Mouse (Mus musculus) megakaryocyte, embryonic 14.5 days (primary cell): ENCODE results near the gene Clip2. TPM values are rescaled to one million over a fixed set of nuclear protein-coding genes. Genes with fewer than 3 reads are reported as not detected.

Experiments
- H3K27me3 ChIP-seq: replicated peaks from 2 replicates; pipeline ENCODE3; 2012; ENCODE audit warnings: inconsistent platforms
- H3K36me3 ChIP-seq: replicated peaks from 2 replicates; pipeline ENCODE3; 2012; ENCODE audit warnings: low read length, inconsistent platforms, mixed read lengths
- H3K4me1 ChIP-seq: 2 replicates; pipeline ENCODE4 v1.6.1; 2012; ENCODE audit warnings: inconsistent platforms
- H3K4me3 ChIP-seq: replicated peaks from 2 replicates; pipeline ENCODE3; 2012; ENCODE audit warnings: moderate library complexity, mild to moderate bottlenecking, inconsistent platforms
- H3K9me3 ChIP-seq: 2 replicates; pipeline ENCODE4 v1.6.1; 2012; ENCODE audit warnings: inconsistent platforms
- FLI1 ChIP-seq: IDR thresholded peaks from 2 replicates; pipeline ENCODE4 v1.6.1; 2012; ENCODE audit warnings: low read length, inconsistent platforms, mixed read lengths
- GATA1 ChIP-seq: IDR thresholded peaks from 3 replicates; pipeline ENCODE4 v1.6.1; 2012; ENCODE audit warnings: mixed read lengths, low read length, inconsistent platforms, borderline replicate concordance
- polyA plus RNA-seq: library from polyadenylated mRNA; stranded (reverse); fragments of >175 nt; gene quantifications from 2 replicates; pipeline ENCODE4 v1.2.3, GENCODE M21; 2012; ENCODE audit warnings: low replicate concordance; ENCODE audit not compliant: insufficient read depth

Clip2 gene
- polyA plus RNA-seq, 1 experiment = 32.0 TPM

DNA sequence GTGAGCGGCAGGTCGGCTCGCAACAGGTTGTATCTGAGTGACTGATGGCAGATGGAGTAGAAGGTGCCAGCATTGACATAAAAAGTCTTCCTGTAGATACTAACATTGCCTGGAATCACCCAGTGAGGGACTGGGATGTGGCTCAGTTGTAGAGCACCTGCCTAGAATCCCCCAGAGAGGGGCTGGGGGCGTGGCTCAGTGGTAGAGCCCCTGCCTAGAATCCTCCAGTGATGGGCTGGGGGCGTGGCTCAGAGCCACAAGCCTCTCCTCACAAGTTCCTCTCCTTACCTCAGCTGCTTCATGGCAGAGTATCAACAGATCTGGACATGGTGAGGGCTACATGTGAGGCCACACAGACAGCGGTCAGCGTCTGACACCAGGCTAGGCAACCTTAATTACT is 112.8 kb downstream of the Clip2 start:
- peaks cover 14% of the 10 kb centered on the region for H3K36me3 ChIP-seq
- H3K27me3 ChIP-seq = peaks cover 8% of the 10 kb centered on the region
- TF ChIP-seq GATA1 (no peak), FLI1 (no peak)
- no peak overlapping the region for H3K4me3 ChIP-seq
- peaks cover 13% of the 10 kb centered on the region for H3K4me1 ChIP-seq
- peaks cover 12% of the 10 kb centered on the region for H3K9me3 ChIP-seq

Other genes with a start within 250 kb of the Clip2 start
- gene Gtf2i, start 237.7 kb downstream of the Clip2 start, polyA plus RNA-seq = 87.1 and 333 TPM in 2 replicates
- gene Gtf2ird1, start 95.7 kb downstream of the Clip2 start, polyA plus RNA-seq = 19.9 and 32.1 TPM in 2 replicates
- not detected in 2 replicates for gene Syna, start 7.7 kb upstream of the Clip2 start, polyA plus RNA-seq
- 9.1 and 35.0 TPM in 2 replicates for gene Rfc2, start 28.9 kb upstream of the Clip2 start, polyA plus RNA-seq
- gene Lat2, start 62.6 kb upstream of the Clip2 start, polyA plus RNA-seq = 16.9 and 67.9 TPM in 2 replicates
- 58.4 and 156 TPM in 2 replicates for gene Eif4h, start 87.1 kb upstream of the Clip2 start, polyA plus RNA-seq
- gene Limk1, start 136.2 kb upstream of the Clip2 start, polyA plus RNA-seq = 54.8 and 104 TPM in 2 replicates
- 0.19 TPM in 1 of 2 replicates, not detected in the other for gene Eln, start 194.9 kb upstream of the Clip2 start, polyA plus RNA-seq